Comparison of ENCODE assay signal across 8 mouse cellular contexts in the genomic region with DNA sequence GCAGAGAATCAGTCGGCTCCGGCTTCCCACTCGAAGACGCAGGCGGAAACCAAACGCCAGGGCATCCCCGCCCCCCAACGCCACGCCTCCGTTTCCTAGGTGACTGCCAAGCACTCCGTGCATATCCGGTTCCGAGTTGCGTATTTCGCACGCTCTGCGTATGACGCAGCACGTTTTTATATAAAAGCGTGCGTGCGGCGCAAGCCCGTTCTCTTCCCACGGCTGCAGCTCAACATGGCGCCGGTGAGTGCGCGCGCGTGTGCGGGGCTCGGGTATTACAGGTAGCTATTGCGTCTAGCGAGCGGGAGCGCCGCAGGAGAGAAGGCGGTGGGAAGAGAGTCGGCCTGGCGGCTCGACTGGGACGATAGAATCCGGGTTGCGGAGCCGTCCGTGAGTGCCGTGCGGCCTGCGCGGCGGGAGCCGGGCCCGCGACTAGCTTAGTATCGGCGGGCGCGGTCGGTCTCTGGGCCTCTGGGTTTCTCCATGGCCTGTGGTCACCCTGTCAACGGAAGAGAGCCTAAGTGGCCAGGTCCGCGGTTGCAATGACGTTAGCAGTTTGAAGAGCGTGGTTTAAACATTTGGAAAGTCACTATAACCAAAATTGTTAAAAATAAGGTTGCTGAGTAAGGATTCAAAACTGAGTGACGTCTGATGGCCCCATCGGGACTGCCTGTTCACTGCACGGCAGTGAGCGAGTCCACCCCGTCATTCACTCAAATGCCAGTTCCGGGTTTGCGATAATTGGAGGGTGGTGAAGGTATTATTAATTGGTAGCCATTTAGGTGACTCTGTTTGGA. TPM values are rescaled to one million over a fixed set of nuclear protein-coding genes. Genes with fewer than 3 reads are reported as not detected.
DNase-seq lines count a peak whose midpoint lies in the region; ATAC-seq and TF ChIP-seq lines count a peak whose summit lies in the region.

A gene (plus strand): TSS at position 136 of the 797 bp plus-strand sequence.

- peak; percentile 98 for DNase-seq in 3T3-L1 (ENCODE audit: low read depth, low spot score)
- DNase-seq in adrenal gland, postnatal 4 days (ENCODE audit: low spot score in 2 of 2) = peak; percentile 96 to 97
- peak; percentile 99 for DNase-seq in embryonic facial prominence, embryonic 14.5 days (ENCODE audit: low spot score)
- peak; percentile 98 to 99 for DNase-seq in heart, adult 2 months
- DNase-seq in kidney, adult 8-10 months = peak; percentile 98 to 99
- peak; percentile 97 to 99 for DNase-seq in spleen, postnatal 10 days (ENCODE audit: low spot score in 2 of 2)

- intact Hi-C loops in heart, adult 2 months (cut with DNase I) = loop anchor here (2.0 to 10.0 kb wide), 2 partner anchors 25 to 1989 kb away; a partner anchor contains a TSS

- H3K36me3 ChIP-seq in embryonic facial prominence, embryonic 14.5 days (ENCODE audit: control insufficient read depth, insufficient read depth, low read length) = peaks cover 28% of the 10 kb centered on the region
- H3K36me3 ChIP-seq in heart, adult 2 months (ENCODE audit: control insufficient read depth, insufficient read depth, low read length) = peaks cover 13% of the 10 kb centered on the region
- peaks cover 22% of the 10 kb centered on the region for H3K36me3 ChIP-seq in limb, embryonic 13.5 days
- 0 out of 2 replicates have a peak, but pooled peaks cover 2% of the 10 kb centered on the region for H3K36me3 ChIP-seq in midbrain, embryonic 16.5 days (ENCODE audit: control insufficient read depth, insufficient read depth, low read length)

- peak; percentile 100 for ATAC-seq in embryonic facial prominence, embryonic 14.5 days (ENCODE audit: low read depth)
- peak; percentile 99 for ATAC-seq in limb, embryonic 13.5 days (ENCODE audit: low FRiP score, low read depth)
- ATAC-seq in midbrain, embryonic 16.5 days = peak; percentile 100

- peak within 1 kb of the TSS; percentile 95 for H3K4me3 ChIP-seq in embryonic facial prominence, embryonic 14.5 days (ENCODE audit: low read depth, low read length)
- peak within 1 kb of the TSS; percentile 79 for H3K4me3 ChIP-seq in heart, adult 2 months
- H3K4me3 ChIP-seq in limb, embryonic 13.5 days = peak within 1 kb of the TSS; percentile 83
- peak within 1 kb of the TSS; percentile 91 for H3K4me3 ChIP-seq in midbrain, embryonic 16.5 days (ENCODE audit: low read depth, low read length)

- no peaks in the 10 kb centered on the region for H3K79me2 ChIP-seq in heart, adult 2 months (replicated peaks; ENCODE audit: control insufficient read depth, insufficient read depth, low read length)

- H3K27me3 ChIP-seq in embryonic facial prominence, embryonic 14.5 days (replicated peaks; ENCODE audit: control insufficient read depth, insufficient read depth, low read length) = no peaks in the 10 kb centered on the region
- H3K27me3 ChIP-seq in heart, adult 2 months (ENCODE audit: control insufficient read depth, insufficient read depth, low read length) = no peaks in the 10 kb centered on the region
- no peaks in the 10 kb centered on the region for H3K27me3 ChIP-seq in limb, embryonic 13.5 days
- no peaks in the 10 kb centered on the region for H3K27me3 ChIP-seq in midbrain, embryonic 16.5 days (ENCODE audit: control insufficient read depth, insufficient read depth, low read depth, low read length)

- H3K4me1 ChIP-seq in embryonic facial prominence, embryonic 14.5 days (ENCODE audit: control insufficient read depth, insufficient read depth, low read length) = peaks cover 7% of the 10 kb centered on the region; the same call in 1 of the 2 replicates
- peaks cover 2% of the 10 kb centered on the region; the same call in 1 of the 2 replicates for H3K4me1 ChIP-seq in heart, adult 2 months (ENCODE audit: control insufficient read depth, insufficient read depth, low read length)
- H3K4me1 ChIP-seq in limb, embryonic 13.5 days = peaks cover 15% of the 10 kb centered on the region
- H3K4me1 ChIP-seq in midbrain, embryonic 16.5 days (ENCODE audit: control insufficient read depth, insufficient read depth, low read length) = peaks cover 13% of the 10 kb centered on the region

- TF ChIP-seq EP300 in heart, adult 2 months (IDR thresholded peaks at IDR 0.05; ENCODE audit: insufficient read depth, low read depth, low read length) = peak; percentile 74; the same call in 1 of the 2 replicates

- H3K9me3 ChIP-seq in embryonic facial prominence, embryonic 14.5 days (ENCODE audit: control insufficient read depth, low read length) = no peaks in the 10 kb centered on the region
- no peaks in the 10 kb centered on the region for H3K9me3 ChIP-seq in limb, embryonic 13.5 days
- no peaks in the 10 kb centered on the region for H3K9me3 ChIP-seq in midbrain, embryonic 16.5 days (replicated peaks; ENCODE audit: control insufficient read depth, low read length, poor library complexity, severe bottlenecking)

- peak within 1 kb of the TSS; percentile 71 for H3K4me2 ChIP-seq in embryonic facial prominence, embryonic 14.5 days (ENCODE audit: low read depth, low read length)
- H3K4me2 ChIP-seq in limb, embryonic 13.5 days (replicated peaks) = peak within 1 kb of the TSS; percentile 70
- H3K4me2 ChIP-seq in midbrain, embryonic 16.5 days (ENCODE audit: low read length) = peak within 1 kb of the TSS; percentile 73

- no peak for TF ChIP-seq CTCF in heart, adult 2 months (IDR thresholded peaks at IDR 0.05)

- H3K27ac ChIP-seq in embryonic facial prominence, embryonic 14.5 days (replicated peaks; ENCODE audit: low read depth, low read length) = peak within 1 kb of the TSS; percentile 89
- H3K27ac ChIP-seq in heart, adult 2 months = peak within 1 kb of the TSS; percentile 79
- peak within 1 kb of the TSS; percentile 80; the same call in 1 of the 2 replicates for H3K27ac ChIP-seq in limb, embryonic 13.5 days
- H3K27ac ChIP-seq in midbrain, embryonic 16.5 days (ENCODE audit: low read length) = peak within 1 kb of the TSS; percentile 91

- 1% methylated on average over 65 of the region's 72 CpGs for WGBS in embryonic facial prominence, embryonic 14.5 days
- WGBS in heart, adult 2 months = under 1% methylated on average over 72 of the region's 72 CpGs
- under 1% methylated on average over 72 of the region's 72 CpGs for WGBS in limb, embryonic 13.5 days
- under 1% methylated on average over 72 of the region's 72 CpGs for WGBS in midbrain, embryonic 16.5 days

- peak within 1 kb of the TSS; percentile 97 for H3K9ac ChIP-seq in embryonic facial prominence, embryonic 14.5 days (ENCODE audit: low read depth, low read length)
- peak within 1 kb of the TSS; percentile 83 for H3K9ac ChIP-seq in heart, adult 2 months (ENCODE audit: low read depth, low read length)
- peak within 1 kb of the TSS; percentile 93 for H3K9ac ChIP-seq in limb, embryonic 13.5 days
- H3K9ac ChIP-seq in midbrain, embryonic 16.5 days (ENCODE audit: low read depth, low read length) = peak within 1 kb of the TSS; percentile 95

- TF ChIP-seq POLR2A in heart, adult 2 months (IDR thresholded peaks at IDR 0.05; ENCODE audit: insufficient read depth, low read depth, low read length) = peak; percentile 99

RNA-seq across cellular contexts. Expression of the gene that starts here (rescaled TPM):
- 100 to 1,000 TPM; 283 to 296 TPM for total RNA-seq in adrenal gland, postnatal 4 days (2021)
- 509 and 603 TPM in 2 replicates for polyA plus RNA-seq in embryonic facial prominence, embryonic 14.5 days (2014; fragmentation: Nextera tagmentation; extraction: Ambion mirVana)
- 10 to 100 TPM; 85.3 to 97.4 TPM for total RNA-seq in heart, adult 2 months (2021)
- polyA plus RNA-seq in heart, adult 2 months (2012; rRNA removed) = 8.2 and 12.5 TPM in 2 replicates
- 396 and 403 TPM in 2 replicates for polyA plus RNA-seq in limb, embryonic 13.5 days (2015; fragmentation: Nextera tagmentation; extraction: Ambion mirVana)
- polyA plus RNA-seq in midbrain, embryonic 16.5 days (2015; fragmentation: Nextera tagmentation; extraction: Ambion mirVana) = 224 and 241 TPM in 2 replicates

Comparison
In these comparisons a context has a peak if more than half of its experiments do, and no peak if none do; other contexts are left out.
1. Peak in every context shown above with its lines: DNase-seq, ATAC-seq, H3K4me3 ChIP-seq and H3K27ac ChIP-seq.
2. RNA of the gene that starts here (polyA plus RNA-seq): 509 to 603 TPM in embryonic facial prominence, embryonic 14.5 days, 396 to 403 TPM in limb, embryonic 13.5 days and 224 to 241 TPM in midbrain, embryonic 16.5 days; 8.2 to 12.5 TPM in heart, adult 2 months; every median in the first group is over 10 times any median in the second.